Mouse (Mus musculus) ovary, postnatal 10 days (tissue): ENCODE measurements around the gene Iba57.

ENCODE experiments used
- DNase-seq: peaks from one replicate; pipeline ENCODE4 v3.0.0; 2022; ENCODE audit warnings: low spot score

Gene Iba57

GRCm38 (mm10) chr11:59134373-59134997, 29.1 kb downstream of the Iba57 start:
- DNase-seq = no peak

- no peak for DNase-seq
Observed at GRCm38 (mm10) chr11:59132065-59132464, 31.5 kb downstream of the Iba57 start.

GRCm38 (mm10) chr11:59131348-59131919, 32.1 kb downstream of the Iba57 start:
- no peak for DNase-seq

GRCm38 (mm10) chr11:59130782-59131181, 32.8 kb downstream of the Iba57 start:
- no peak for DNase-seq

GRCm38 (mm10) chr11:59105945-59106344, 57.6 kb downstream of the Iba57 start:
- no peak for DNase-seq
